Mouse (Mus musculus) heart, postnatal 0 days (tissue): ENCODE data around the gene Asnsd1. TPM values are rescaled to one million over a fixed set of nuclear protein-coding genes. Genes with fewer than 3 reads are reported as not detected.

Experiments
- ATAC-seq: fragments of 200-750 bp; cut with Nextera tagmentation; 2 replicates; pipeline ENCODE4 v1.8.0; 2017; ENCODE audit warnings: low read depth, moderate number of reproducible peaks, moderate library complexity; ENCODE audit not compliant: insufficient read depth
- DNase-seq: peaks from one replicate; pipeline ENCODE4 v3.0.0-alpha.2; 2016; ENCODE audit warnings: low spot score
- H3K27ac ChIP-seq: fragments of 300-500 bp; sonication (generic); 2 replicates; pipeline ENCODE4 v1.5.1; 2014; ENCODE audit warnings: low read depth, mild to moderate bottlenecking
- H3K27me3 ChIP-seq: fragments of 300-500 bp; sonication (generic); 2 replicates; pipeline ENCODE4 v1.6.1; 2014; ENCODE audit warnings: low read length, mixed read lengths; ENCODE audit not compliant: control insufficient read depth, insufficient read depth
- H3K36me3 ChIP-seq: fragments of 300-500 bp; sonication (generic); replicated peaks from 2 replicates; pipeline ENCODE4 v1.6.1; 2014; ENCODE audit warnings: low read length, mixed read lengths; ENCODE audit not compliant: control insufficient read depth, insufficient read depth
- H3K4me1 ChIP-seq: fragments of 300-500 bp; sonication (generic); 2 replicates; pipeline ENCODE4 v1.6.1; 2014; ENCODE audit warnings: antibody characterized with exemption; ENCODE audit not compliant: control insufficient read depth, insufficient read depth
- H3K4me2 ChIP-seq: fragments of 300-500 bp; sonication (generic); 2 replicates; pipeline ENCODE4 v1.6.1; 2014; ENCODE audit warnings: low read depth, mild to moderate bottlenecking, low read length, moderate library complexity
- H3K4me3 ChIP-seq: fragments of 300-500 bp; sonication (generic); 2 replicates; pipeline ENCODE4 v1.5.1; 2014; ENCODE audit warnings: low read depth, low read length
- H3K9ac ChIP-seq: fragments of 300-500 bp; sonication (generic); replicated peaks from 2 replicates; pipeline ENCODE4 v1.6.1; 2014; ENCODE audit warnings: low read depth, low read length, mixed read lengths
- H3K9me3 ChIP-seq: fragments of 300-500 bp; sonication (generic); replicated peaks from 2 replicates; pipeline ENCODE4 v1.6.1; 2016; ENCODE audit warnings: low read length; ENCODE audit not compliant: control insufficient read depth
- CTCF ChIP-seq: IDR thresholded peaks from 2 replicates; pipeline ENCODE4 v1.5.1; 2016; ENCODE audit warnings: antibody characterized with exemption, control low read depth, low read depth
- EP300 ChIP-seq: IDR thresholded peaks from 2 replicates; pipeline ENCODE4 v1.6.1; 2016; ENCODE audit warnings: antibody characterized with exemption, low read depth
- whole genome bisulfite sequencing: fragments of 180-500 bp; shearing (Covaris S2); extraction: QIAGEN DNeasy Blood & Tissue Kit; methylation state at CpG from one replicate; pipeline ENCODE4 v1.1.7; 2014; 5-methylcytosine and 5-hydroxymethylcytosine counted together
- polyA plus RNA-seq: library from polyadenylated mRNA; unstranded; fragments of >200 nt; fragmentation: Nextera tagmentation; extraction: Ambion mirVana; gene quantifications from 2 replicates; pipeline ENCODE4 v1.2.1, GENCODE M21; 2015
- total RNA-seq: library from RNA; depleted of rRNA; stranded (reverse); fragments of >200 nt; gene quantifications from 2 replicates; pipeline ENCODE4 v1.2.3, GENCODE M21; 2014; ENCODE audit warnings: low replicate concordance; rRNA removed

Asnsd1 gene
- total and polyA plus RNA-seq, 2 experiments from 2014 or later: 34.7 to 65.3 TPM

GRCm38 (mm10) chr1:53296581-53297383 is 55.8 kb downstream of the Asnsd1 start, which contains the start of the genes Pms1, Ormdl1 and Gm28778:
Gene Pms1, minus strand, starts transcription at chr1:53297018.
Gene Ormdl1, plus strand, starts transcription at chr1:53297095.
Gene Gm28778, plus strand, starts transcription at chr1:53297111.
- Histone ChIP-seq H3K9me3 (no peaks in the 10 kb centered on the region), H3K36me3 (no peaks in the 10 kb centered on the region), H3K27me3 (no peaks in the 10 kb centered on the region), H3K4me1 (no peaks in the 10 kb centered on the region), H3K9ac (peak within 1 kb of the TSS; percentile 78), H3K27ac (peak within 1 kb of the TSS; percentile 84), H3K4me3 (peak within 1 kb of the TSS; percentile 86), H3K4me2 (peak within 1 kb of the TSS; percentile 87)
- peak; percentile 96 for DNase-seq
- peak; percentile 100 for ATAC-seq
- under 1% methylated on average over 65 of the region's 66 CpGs for WGBS
- TF ChIP-seq CTCF (no peak), EP300 (no peak)

Other genes with a start within 250 kb of the Asnsd1 start
- gene 1700019A02Rik, start 165.1 kb downstream of the Asnsd1 start, total RNA-seq: not detected in 2 replicates
- gene 1700019A02Rik, start 165.1 kb downstream of the Asnsd1 start, polyA plus RNA-seq: not detected in 2 replicates
- gene Pms1, start 55.7 kb downstream of the Asnsd1 start, total RNA-seq: 1.4 and 3.9 TPM in 2 replicates
- 4.7 and 5.2 TPM in 2 replicates for gene Pms1, start 55.7 kb downstream of the Asnsd1 start, polyA plus RNA-seq
- gene Ormdl1, start 55.7 kb downstream of the Asnsd1 start, total RNA-seq: 16.8 and 20.8 TPM in 2 replicates
- gene Ormdl1, start 55.7 kb downstream of the Asnsd1 start, polyA plus RNA-seq: 16.8 and 20.1 TPM in 2 replicates
- gene Gm28778, start 55.6 kb downstream of the Asnsd1 start, total RNA-seq: 3.7 TPM in 1 of 2 replicates, not detected in the other
- not detected in 2 replicates for gene Gm28778, start 55.6 kb downstream of the Asnsd1 start, polyA plus RNA-seq
- 15.5 and 21.3 TPM in 2 replicates for gene Osgepl1, start 39.1 kb downstream of the Asnsd1 start, total RNA-seq
- gene Osgepl1, start 39.1 kb downstream of the Asnsd1 start, polyA plus RNA-seq: 49.2 and 51.8 TPM in 2 replicates
- not detected in 2 replicates for gene Asdurf, start 133 bp downstream of the Asnsd1 start, total RNA-seq
- 4.6 and 15.4 TPM in 2 replicates for gene Asdurf, start 133 bp downstream of the Asnsd1 start, polyA plus RNA-seq
- gene Gm28551, start 85 bp downstream of the Asnsd1 start, total RNA-seq: not detected in 2 replicates
- 0.12 TPM in 2 replicates for gene Gm28551, start 85 bp downstream of the Asnsd1 start, polyA plus RNA-seq